Mouse (Mus musculus) MEL (cell line): ENCODE results near the gene Utrn. TPM values are rescaled to one million over a fixed set of nuclear protein-coding genes. Genes with fewer than 3 reads are reported as not detected.

Experiments
- DNase-seq: peaks from one replicate; pipeline ENCODE4 v3.0.0; 2011; ENCODE audit warnings: low read depth, low spot score
- H3K27ac ChIP-seq: 2 replicates; pipeline ENCODE4 v1.5.1; 2012; ENCODE audit warnings: low read depth, mild to moderate bottlenecking, control low read depth, low read length, moderate library complexity; ENCODE audit not compliant: control insufficient read depth
- H3K27me3 ChIP-seq, 2 experiments: fragments of 150-350 bp in 1 of 2; sonication (generic) in 1 of 2; 2 replicates each; pipeline ENCODE4 v1.6.1; 2012; ENCODE audit warnings: low read length in 2 of 2, mild to moderate bottlenecking in 2 of 2, improper control_type of control experiment in 1 of 2, moderate library complexity in 1 of 2; ENCODE audit not compliant: insufficient read depth in 2 of 2, control insufficient read depth in 1 of 2
- H3K36me3 ChIP-seq, 2 experiments: 2 replicates each; pipeline ENCODE4 v1.6.1; 2012 to 2014; ENCODE audit warnings: low read length in 2 of 2, improper control_type of control experiment in 1 of 2, inconsistent platforms in 1 of 2, mild to moderate bottlenecking in 1 of 2; ENCODE audit not compliant: insufficient read depth in 2 of 2, control insufficient read depth in 1 of 2
- H3K4me1 ChIP-seq, 2 experiments: fragments of 150-350 bp in 1 of 2; sonication (generic) in 1 of 2; 2 replicates each; pipeline ENCODE4 v1.6.1; 2012; ENCODE audit warnings: low read length in 2 of 2, improper control_type of control experiment in 1 of 2, mild to moderate bottlenecking in 1 of 2; ENCODE audit not compliant: insufficient read depth in 2 of 2, control insufficient read depth in 1 of 2
- H3K4me3 ChIP-seq, 2 experiments: fragments of 150-350 bp in 1 of 2; sonication (generic) in 1 of 2; 2 replicates each; pipeline ENCODE4 v1.5.1; 2012; ENCODE audit warnings: low read depth in 2 of 2, low read length in 2 of 2, mild to moderate bottlenecking in 2 of 2, moderate library complexity in 2 of 2, control low read depth in 1 of 2, improper control_type of control experiment in 1 of 2; ENCODE audit not compliant: control insufficient read depth in 1 of 2, insufficient read depth in 1 of 2
- H3K79me2 ChIP-seq: 2 replicates; pipeline ENCODE4 v1.6.1; 2012; ENCODE audit warnings: mild to moderate bottlenecking, low read length, moderate library complexity; ENCODE audit not compliant: control insufficient read depth, poor library complexity, insufficient read depth
- H3K9ac ChIP-seq: 2 replicates; pipeline ENCODE4 v1.6.1; 2012; ENCODE audit warnings: low read depth, mild to moderate bottlenecking, control low read depth, low read length, moderate library complexity; ENCODE audit not compliant: control insufficient read depth, poor library complexity, severe bottlenecking
- H3K9me3 ChIP-seq: fragments of 150-350 bp; sonication (generic); replicated peaks from 2 replicates; pipeline ENCODE4 v1.6.1; 2012; ENCODE audit warnings: mild to moderate bottlenecking, low read length, improper control_type of control experiment, moderate library complexity; ENCODE audit not compliant: insufficient read depth
- BHLHE40 ChIP-seq: IDR thresholded peaks from 2 replicates; pipeline ENCODE4 v1.6.1; 2012; ENCODE audit warnings: low read depth, mild to moderate bottlenecking, inconsistent platforms, low read length, improper control_type of control experiment, borderline replicate concordance
- CHD1 ChIP-seq: IDR thresholded peaks from 2 replicates; pipeline ENCODE4 v1.6.1; 2012; ENCODE audit warnings: low read depth, mild to moderate bottlenecking, inconsistent platforms, low read length, improper control_type of control experiment
- CHD2 ChIP-seq: IDR thresholded peaks from 2 replicates; pipeline ENCODE4 v1.6.1; 2011; ENCODE audit warnings: low read length, improper control_type of control experiment
- E2F4 ChIP-seq: IDR thresholded peaks from 2 replicates; pipeline ENCODE4 v1.6.1; 2011; ENCODE audit warnings: low read depth, low read length, improper control_type of control experiment, borderline replicate concordance
- ELF1 ChIP-seq: IDR thresholded peaks from 2 replicates; pipeline ENCODE4 v1.6.1; 2014; ENCODE audit warnings: low read depth, mild to moderate bottlenecking, inconsistent platforms, low read length, improper control_type of control experiment, moderate library complexity
- EP300 ChIP-seq, 2 experiments: IDR thresholded peaks; 2 replicates each; pipeline ENCODE4 v1.6.1; 2011; ENCODE audit warnings: improper control_type of control experiment in 2 of 2, low read length in 2 of 2, low read depth in 1 of 2, mild to moderate bottlenecking in 1 of 2
- GABPA ChIP-seq: IDR thresholded peaks from 2 replicates; pipeline ENCODE4 v1.6.1; 2012; ENCODE audit warnings: low read depth, mild to moderate bottlenecking, inconsistent platforms, low read length, improper control_type of control experiment, moderate library complexity
- GATA1 ChIP-seq: IDR thresholded peaks from 2 replicates; pipeline ENCODE4 v1.6.1; 2011; ENCODE audit warnings: low read depth, low read length, improper control_type of control experiment
- JUND ChIP-seq: IDR thresholded peaks from 2 replicates; pipeline ENCODE4 v1.6.1; 2011; ENCODE audit warnings: low read depth, mild to moderate bottlenecking, improper control_type of control experiment, low read length
- MAX ChIP-seq: IDR thresholded peaks from 2 replicates; pipeline ENCODE4 v1.6.1; 2011; ENCODE audit warnings: low read length, improper control_type of control experiment
- MAZ ChIP-seq: IDR thresholded peaks from 2 replicates; pipeline ENCODE4 v1.6.1; 2012; ENCODE audit warnings: low read depth, mild to moderate bottlenecking, inconsistent platforms, low read length, improper control_type of control experiment
- MEF2A ChIP-seq: IDR thresholded peaks from 2 replicates; pipeline ENCODE4 v1.6.1; 2014; ENCODE audit warnings: low read depth, mild to moderate bottlenecking, inconsistent platforms, low read length, improper control_type of control experiment; ENCODE audit not compliant: poor library complexity, insufficient replicate concordance, severe bottlenecking; ENCODE audit errors: extremely low read depth
- MYB ChIP-seq: IDR thresholded peaks from 2 replicates; pipeline ENCODE4 v1.6.1; 2011; ENCODE audit warnings: mild to moderate bottlenecking, low read depth, low read length, improper control_type of control experiment
- MYC ChIP-seq: IDR thresholded peaks from 2 replicates; pipeline ENCODE4 v1.6.1; 2011; ENCODE audit warnings: low read depth, mild to moderate bottlenecking, low read length, improper control_type of control experiment, moderate library complexity
- NELFE ChIP-seq: IDR thresholded peaks from 2 replicates; pipeline ENCODE4 v1.6.1; 2011; ENCODE audit warnings: low read depth, low read length, improper control_type of control experiment
- POLR2A ChIP-seq, 2 experiments: IDR thresholded peaks; 2 replicates each; pipeline ENCODE4 v1.6.1; 2011 to 2012; ENCODE audit warnings: low read length in 2 of 2, mild to moderate bottlenecking in 2 of 2, control low read depth in 1 of 2, improper control_type of control experiment in 1 of 2, low read depth in 1 of 2, moderate library complexity in 1 of 2; ENCODE audit not compliant: control insufficient read depth in 1 of 2, insufficient read depth in 1 of 2, poor library complexity in 1 of 2
- POLR2AphosphoS2 ChIP-seq: IDR thresholded peaks from 2 replicates; pipeline ENCODE4 v1.6.1; 2011; ENCODE audit warnings: low read length, improper control_type of control experiment
- POLR2AphosphoS5 ChIP-seq: IDR thresholded peaks from 2 replicates; pipeline ENCODE4 v1.6.1; 2012; ENCODE audit warnings: low read depth, borderline replicate concordance, mild to moderate bottlenecking, inconsistent platforms, low read length, moderate library complexity, mixed read lengths
- RAD21 ChIP-seq: IDR thresholded peaks from 2 replicates; pipeline ENCODE4 v1.6.1; 2011; ENCODE audit warnings: mild to moderate bottlenecking, low read depth, low read length, improper control_type of control experiment
- RCOR1 ChIP-seq: IDR thresholded peaks from 2 replicates; pipeline ENCODE4 v1.6.1; 2012; ENCODE audit warnings: low read depth, mild to moderate bottlenecking, inconsistent platforms, low read length, improper control_type of control experiment
- SIN3A ChIP-seq: IDR thresholded peaks from 2 replicates; pipeline ENCODE4 v1.6.1; 2012; ENCODE audit warnings: low read length, improper control_type of control experiment, inconsistent platforms
- SMC3 ChIP-seq: IDR thresholded peaks from 2 replicates; pipeline ENCODE4 v1.6.1; 2011; ENCODE audit warnings: low read depth, low read length, improper control_type of control experiment
- TAL1 ChIP-seq: IDR thresholded peaks from 2 replicates; pipeline ENCODE4 v1.6.1; 2012; ENCODE audit warnings: mild to moderate bottlenecking, inconsistent platforms, low read length, moderate library complexity, mixed read lengths
- TCF12 ChIP-seq: IDR thresholded peaks from 2 replicates; pipeline ENCODE4 v1.6.1; 2014; ENCODE audit warnings: low read depth, mild to moderate bottlenecking, inconsistent platforms, low read length, improper control_type of control experiment, moderate library complexity
- UBTF ChIP-seq: IDR thresholded peaks from 2 replicates; pipeline ENCODE4 v1.6.1; 2012; ENCODE audit warnings: low read depth, mild to moderate bottlenecking, inconsistent platforms, low read length, improper control_type of control experiment, moderate library complexity, borderline replicate concordance; ENCODE audit not compliant: insufficient read depth
- USF1 ChIP-seq: IDR thresholded peaks from 2 replicates; pipeline ENCODE4 v1.6.1; 2014; ENCODE audit warnings: low read depth, mild to moderate bottlenecking, inconsistent platforms, low read length, improper control_type of control experiment, moderate library complexity
- USF2 ChIP-seq, 2 experiments: IDR thresholded peaks; 2 replicates each; pipeline ENCODE4 v1.6.1; 2011 to 2012; ENCODE audit warnings: improper control_type of control experiment in 2 of 2, low read length in 2 of 2, borderline replicate concordance in 1 of 2, inconsistent platforms in 1 of 2, low read depth in 1 of 2, mild to moderate bottlenecking in 1 of 2; ENCODE audit not compliant: insufficient read depth in 1 of 2
- ZMIZ1 ChIP-seq: IDR thresholded peaks from 2 replicates; pipeline ENCODE4 v1.6.1; 2012; ENCODE audit warnings: low read depth, mild to moderate bottlenecking, inconsistent platforms, low read length, improper control_type of control experiment, moderate library complexity
- ZNF384 ChIP-seq: IDR thresholded peaks from 2 replicates; pipeline ENCODE4 v1.6.1; 2012; ENCODE audit warnings: low read depth, mild to moderate bottlenecking, inconsistent platforms, low read length, improper control_type of control experiment
- polyA plus RNA-seq, 2 experiments: library from polyadenylated mRNA; stranded (reverse) in 1 of 2; unstranded in 1 of 2; fragments of >175 nt in 1 of 2; fragments of >200 nt in 1 of 2; gene quantifications; 2 replicates each; pipeline versions ENCODE4 v1.2.1 to v1.2.4; 2012; ENCODE audit warnings: low replicate concordance in 2 of 2, low read depth in 1 of 2; ENCODE audit not compliant: insufficient read length in 2 of 2, insufficient read depth in 1 of 2, missing spikeins in 1 of 2
- total RNA-seq: library from RNA; depleted of rRNA; stranded (reverse); fragments of 300-350 nt; gene quantifications from 2 replicates; pipeline ENCODE4 v1.2.3, GENCODE M21; 2012

Gene Utrn
- total and polyA plus RNA-seq, 3 experiments = 2.3 to 4.3 TPM; not detected in 1

GRCm38 (mm10) chr10:12423994-12424725 is 445.0 kb downstream of the Utrn start:
- Histone ChIP-seq H3K79me2 (no peaks in the 10 kb centered on the region), H3K36me3 (peaks cover 0 to 11% of the 10 kb centered on the region in 2 experiments; a peak in 2 of 4 replicates), H3K4me1 (peaks cover 6 to 18% of the 10 kb centered on the region in 2 experiments; a peak in 3 of 4 replicates), H3K9me3 (no peaks in the 10 kb centered on the region), H3K9ac (no peak overlapping the region), H3K27me3 (no peaks in the 10 kb centered on the region), H3K27ac (no peak overlapping the region), H3K4me3 (no peak overlapping the region)
- no peak for DNase-seq
- TF ChIP-seq SMC3 = no peak
- no peak for TF ChIP-seq RCOR1
- no peak for TF ChIP-seq TCF12
- no peak for TF ChIP-seq CHD2
- TF ChIP-seq ZNF384 = no peak
- no peak for TF ChIP-seq GABPA
- no peak for TF ChIP-seq MAX
- TF ChIP-seq USF2 (IDR thresholded peaks at IDR 0.05; ENCODE audit: borderline replicate concordance in 1 of 2, insufficient read depth in 1 of 2, low read depth in 1 of 2, low read length in 2 of 2) = no peak
- no peak for TF ChIP-seq JUND
- TF ChIP-seq NELFE = no peak
- TF ChIP-seq POLR2A (IDR thresholded peaks at IDR 0.05; ENCODE audit: control insufficient read depth in 1 of 2, insufficient read depth in 1 of 2, low read depth in 1 of 2, low read length in 2 of 2, poor library complexity in 1 of 2) = no peak
- no peak for TF ChIP-seq MEF2A
- no peak for TF ChIP-seq USF1
- no peak for TF ChIP-seq TAL1
- TF ChIP-seq ZMIZ1 = no peak
- no peak for TF ChIP-seq POLR2AphosphoS5
- TF ChIP-seq MAZ = no peak
- no peak for TF ChIP-seq MYC

DNA sequence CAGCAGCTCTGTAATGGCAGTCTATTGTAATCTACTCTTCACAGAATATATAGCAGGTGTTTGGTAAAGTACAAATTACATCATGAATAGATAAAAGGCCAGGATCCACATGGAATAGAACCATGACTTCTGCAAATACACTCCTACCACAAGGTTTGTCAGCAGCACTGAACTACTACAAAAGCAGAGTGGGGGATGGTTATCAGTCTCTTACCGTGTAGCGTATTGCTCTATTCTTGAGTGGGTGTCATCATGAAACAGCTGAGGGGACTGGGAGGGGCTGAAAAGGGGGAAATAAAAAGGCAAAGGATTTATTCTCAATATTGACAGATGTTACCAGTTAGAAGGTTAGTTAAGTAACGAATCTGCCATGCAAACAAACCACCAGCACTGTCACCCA is 454.2 kb downstream of the Utrn start:
- no peaks in the 10 kb centered on the region for H3K27me3 ChIP-seq
- no peaks in the 10 kb centered on the region for H3K79me2 ChIP-seq
- peak; percentile 71 for DNase-seq
- no peaks in the 10 kb centered on the region for H3K9me3 ChIP-seq
- no peak overlapping the region for H3K9ac ChIP-seq
- H3K27ac ChIP-seq = no peak overlapping the region
- no peak overlapping the region for H3K4me3 ChIP-seq
- no peaks in the 10 kb centered on the region for H3K36me3 ChIP-seq
- peaks cover 0 to 3% of the 10 kb centered on the region in 2 experiments; a peak in 2 of 4 replicates for H3K4me1 ChIP-seq
- TF ChIP-seq MEF2A (no peak), RAD21 (no peak), TAL1 (no peak), ELF1 (no peak), E2F4 (no peak), POLR2AphosphoS2 (no peak), MYB (no peak), CHD2 (no peak), ZNF384 (no peak), UBTF (no peak), MYC (no peak), GATA1 (0 out of 2 replicates have a peak, but pooled peaks have one; percentile 8), SIN3A (no peak), POLR2A (IDR thresholded peaks at IDR 0.05; ENCODE audit: control insufficient read depth in 1 of 2, insufficient read depth in 1 of 2, low read depth in 1 of 2, low read length in 2 of 2, poor library complexity in 1 of 2) (no peak), EP300 (IDR thresholded peaks at IDR 0.05; ENCODE audit: low read depth in 1 of 2, low read length in 2 of 2) (peak in 1 of 2 experiments; percentile 60; a peak in 2 of 4 replicates), BHLHE40 (no peak), SMC3 (no peak), CHD1 (no peak), NELFE (no peak), GABPA (no peak), TCF12 (no peak)
